Mouse (Mus musculus) liver, postnatal 0 days (tissue): ENCODE measurements around the gene Ugt1a8. TPM values are rescaled to one million over a fixed set of nuclear protein-coding genes. Genes with fewer than 3 reads are reported as not detected.
"Not testable (repeated sequence)": the region's sequence is repeated elsewhere in the genome, so short reads cannot be mapped to it uniquely, and the experiment has no call there.

Source experiments
- ATAC-seq: fragments of 200-750 bp; cut with Nextera tagmentation; 2 replicates; pipeline ENCODE4 v1.8.0; 2017; ENCODE audit warnings: mild to moderate bottlenecking, moderate library complexity
- DNase-seq: peaks from one replicate; pipeline ENCODE4 v3.0.0-alpha.2; 2016
- H3K27ac ChIP-seq: fragments of 300-500 bp; sonication (generic); 2 replicates; pipeline ENCODE4 v1.5.1; 2014; ENCODE audit warnings: antibody characterized with exemption, moderate library complexity, mild to moderate bottlenecking, low read depth
- H3K27me3 ChIP-seq: fragments of 300-500 bp; sonication (generic); 2 replicates; pipeline ENCODE4 v1.6.1; 2014; ENCODE audit warnings: low read length, control low read depth, mixed read lengths; ENCODE audit not compliant: insufficient read depth
- H3K36me3 ChIP-seq: fragments of 300-500 bp; sonication (generic); replicated peaks from 2 replicates; pipeline ENCODE4 v1.6.1; 2014; ENCODE audit warnings: mild to moderate bottlenecking, control low read depth, low read length, moderate library complexity, mixed read lengths; ENCODE audit not compliant: insufficient read depth
- H3K4me1 ChIP-seq: fragments of 300-500 bp; sonication (generic); 2 replicates; pipeline ENCODE4 v1.6.1; 2014; ENCODE audit warnings: antibody characterized with exemption, mild to moderate bottlenecking, control low read depth; ENCODE audit not compliant: insufficient read depth
- H3K4me2 ChIP-seq: fragments of 300-500 bp; sonication (generic); 2 replicates; pipeline ENCODE4 v1.6.1; 2014; ENCODE audit warnings: low read depth, mild to moderate bottlenecking, low read length, moderate library complexity, mixed read lengths
- H3K4me3 ChIP-seq: fragments of 300-500 bp; sonication (generic); 2 replicates; pipeline ENCODE4 v1.5.1; 2014; ENCODE audit warnings: low read depth, low read length
- H3K9ac ChIP-seq: fragments of 300-500 bp; sonication (generic); replicated peaks from 2 replicates; pipeline ENCODE4 v1.6.1; 2014; ENCODE audit warnings: mild to moderate bottlenecking, moderate library complexity
- H3K9me3 ChIP-seq: fragments of 300-500 bp; sonication (generic); 2 replicates; pipeline ENCODE4 v1.6.1; 2016; ENCODE audit warnings: mild to moderate bottlenecking, control low read depth, low read length, mixed read lengths
- CTCF ChIP-seq: sonication (generic); IDR thresholded peaks from 2 replicates; pipeline ENCODE4 v1.5.1; 2016; ENCODE audit warnings: antibody characterized with exemption, low read depth
- EP300 ChIP-seq: IDR thresholded peaks from 2 replicates; pipeline ENCODE4 v1.6.1; 2016; ENCODE audit warnings: antibody characterized with exemption, low read depth, mild to moderate bottlenecking
- WGBS: fragments of 180-500 bp; shearing (Covaris S2); extraction: QIAGEN DNeasy Blood & Tissue Kit; methylation state at CpG from one replicate; pipeline ENCODE4 v1.1.7; 2014; ENCODE audit not compliant: insufficient replicate concordance; 5-methylcytosine and 5-hydroxymethylcytosine counted together
- polyA plus RNA-seq: library from polyadenylated mRNA; unstranded; fragments of >200 nt; fragmentation: Nextera tagmentation; extraction: Ambion mirVana; gene quantifications from 2 replicates; pipeline ENCODE4 v1.2.1, GENCODE M21; 2015

Gene Ugt1a8
- polyA plus RNA-seq, 1 experiment from 2014 or later, result not detected

GRCm38 (mm10) chr1:88104667-88105430 is 17.2 kb downstream of the Ugt1a8 start:
- DNase-seq, result no peak
- H3K4me2 ChIP-seq, result peak overlapping the region; percentile 56
- no peaks in the 10 kb centered on the region for H3K9me3 ChIP-seq
- H3K27me3 ChIP-seq, result no peaks in the 10 kb centered on the region
- H3K36me3 ChIP-seq, result no peaks in the 10 kb centered on the region
- TF ChIP-seq CTCF (no peak), EP300 (no peak)
- ATAC-seq, result no peak
- peak overlapping the region; percentile 11; the same call in 1 of the 2 replicates for H3K27ac ChIP-seq
- 79% methylated on average over 1 of the region's 1 CpGs for WGBS
- H3K4me1 ChIP-seq, result peaks cover 8% of the 10 kb centered on the region; the same call in 1 of the 2 replicates
- H3K4me3 ChIP-seq, result no peak overlapping the region
- H3K9ac ChIP-seq, result no peak overlapping the region

DNA sequence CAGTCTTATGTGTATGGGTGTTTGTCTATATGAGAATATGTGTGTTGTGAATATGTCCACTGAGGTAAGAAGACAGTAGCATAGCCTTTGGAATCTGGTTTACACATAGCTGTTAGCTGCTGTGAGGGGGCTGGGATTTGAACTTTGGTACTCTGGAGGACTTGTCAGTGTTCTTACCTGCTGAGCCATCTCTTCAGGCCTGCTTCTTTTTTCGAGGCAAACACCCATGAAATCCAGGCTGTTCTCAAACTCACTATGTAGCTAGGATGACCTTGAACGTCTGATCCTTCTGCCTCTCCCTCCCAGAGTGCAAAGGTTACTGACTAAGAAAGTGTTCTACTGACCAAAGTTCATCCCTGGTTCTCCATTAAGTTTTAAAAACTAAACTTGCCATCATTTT is 18.0 kb downstream of the Ugt1a8 start:
- Histone ChIP-seq H3K27ac (peak overlapping the region; percentile 62; the same call in 1 of the 2 replicates), H3K4me2 (peak overlapping the region; percentile 29; the same call in 1 of the 2 replicates), H3K27me3 (no peaks in the 10 kb centered on the region), H3K4me3 (no peak overlapping the region), H3K36me3 (no peaks in the 10 kb centered on the region), H3K4me1 (peaks cover 8% of the 10 kb centered on the region; the same call in 1 of the 2 replicates), H3K9ac (no peak overlapping the region), H3K9me3 (no peaks in the 10 kb centered on the region)
- WGBS, result 37% methylated on average over 2 of the region's 2 CpGs
- DNase-seq (no peak), ATAC-seq (no peak)
- TF ChIP-seq CTCF, result no peak
- no peak for TF ChIP-seq EP300

- not testable (repeated sequence) for DNase-seq, H3K27ac ChIP-seq, H3K27me3 ChIP-seq, H3K36me3 ChIP-seq, H3K4me2 ChIP-seq, H3K4me3 ChIP-seq, H3K4me1 ChIP-seq, H3K9me3 ChIP-seq, H3K9ac ChIP-seq
- ATAC-seq, result peak; percentile 97
- 45% methylated on average over 2 of the region's 2 CpGs for WGBS
Measured at GRCm38 (mm10) chr1:88109027-88109557, 21.5 kb downstream of the Ugt1a8 start.

GRCm38 (mm10) chr1:88109604-88110003 is 22.0 kb downstream of the Ugt1a8 start:
- not testable (repeated sequence) for H3K4me3 ChIP-seq, H3K36me3 ChIP-seq, H3K27me3 ChIP-seq, H3K4me1 ChIP-seq, DNase-seq, H3K9ac ChIP-seq, H3K9me3 ChIP-seq
- peak; percentile 46; the same call in 1 of the 2 replicates for ATAC-seq
- 58% methylated on average over 2 of the region's 2 CpGs for WGBS
- peak overlapping the region; percentile 39; the same call in 1 of the 2 replicates for H3K27ac ChIP-seq
- H3K4me2 ChIP-seq, result peak overlapping the region; percentile 22; the same call in 1 of the 2 replicates

DNA sequence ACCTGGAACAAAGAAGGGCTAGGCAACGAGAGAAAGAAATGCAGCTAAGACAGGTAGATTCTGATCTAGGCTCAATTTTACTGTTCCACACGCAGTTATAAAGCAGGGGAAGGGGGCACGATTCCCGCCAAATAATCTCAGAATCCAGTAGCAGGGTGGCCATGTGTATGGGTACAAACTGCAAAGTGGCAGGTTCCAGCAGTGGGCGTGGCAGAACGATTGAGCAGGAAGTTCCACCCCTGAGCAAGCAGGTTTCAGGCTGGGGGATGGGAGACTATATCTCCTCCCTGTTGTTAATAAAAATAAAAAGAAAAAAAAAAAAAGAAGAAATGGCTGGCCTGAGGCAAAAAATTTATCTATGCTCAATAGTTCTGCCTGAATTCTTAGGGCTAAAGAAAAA is 25.2 kb downstream of the Ugt1a8 start:
- ATAC-seq, DNase-seq: not testable (repeated sequence)
- WGBS, result 77% methylated on average over 6 of the region's 6 CpGs

DNA sequence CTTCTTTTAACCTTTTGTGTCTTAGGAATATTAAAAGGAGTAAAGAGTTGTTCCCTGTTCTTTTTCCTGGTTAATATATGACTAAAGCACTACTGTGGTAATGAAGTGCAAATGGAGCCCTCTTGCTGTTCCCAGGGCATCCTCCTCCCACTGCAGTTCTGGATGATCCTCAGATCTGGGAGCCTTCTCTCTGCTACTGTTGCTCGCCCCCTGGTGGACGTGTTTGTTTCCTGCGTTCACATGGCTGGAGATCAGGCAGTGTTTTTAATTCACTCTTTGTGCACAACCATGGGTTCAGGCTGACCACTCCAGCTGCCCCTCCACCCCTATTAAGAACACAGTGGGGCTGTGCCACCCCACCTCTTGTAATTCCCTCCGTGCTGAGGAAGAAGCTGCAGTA is 32.9 kb downstream of the Ugt1a8 start:
- H3K4me1 ChIP-seq, H3K9ac ChIP-seq, H3K27me3 ChIP-seq, H3K4me2 ChIP-seq, H3K4me3 ChIP-seq, H3K27ac ChIP-seq, DNase-seq, H3K9me3 ChIP-seq, H3K36me3 ChIP-seq: not testable (repeated sequence)
- WGBS, result 17% methylated on average over 4 of the region's 4 CpGs
- peak; percentile 49 for ATAC-seq
- TF ChIP-seq CTCF, result peak; percentile 51

More for the DNA sequence above, 25.2 kb downstream of the Ugt1a8 start:
- H3K4me3 ChIP-seq, H3K4me2 ChIP-seq, H3K9ac ChIP-seq, H3K9me3 ChIP-seq, H3K4me1 ChIP-seq, H3K27ac ChIP-seq, H3K36me3 ChIP-seq, H3K27me3 ChIP-seq: not testable (repeated sequence)
